In genomic region chr6:98748618-98749017, GRCm38 (mm10) we compare ENCODE assay signal across 17 mouse cellular contexts.
"Had no signal": no experiment of that assay in that cellular context is flagged by ENCODE, and none has a peak within 500 bp of the region (broad histone marks: within the 10 kb centered on the region; RNA-seq: fewer than 3 reads in every experiment).

No protein-coding gene starts in this region.

- H3K27me3 ChIP-seq: limb, embryonic 13.5 days had no signal

- DNase-seq: kidney, adult 18-20 months; kidney, adult 9 months; kidney, postnatal 14 days; kidney, postnatal 4 days; left cerebral cortex, postnatal 4 days; liver, postnatal 0 days; lung, embryonic 14.5 days; lung, postnatal 4 days; midbrain, embryonic 14.5 days; thymus, adult 18-20 months; thymus, postnatal 14 days; thymus, postnatal 4 days had no signal

- H3K4me2 ChIP-seq: limb, embryonic 13.5 days; liver, embryonic 11.5 days; lung, embryonic 14.5 days; midbrain, embryonic 11.5 days had no signal

- H3K9me3 ChIP-seq: limb, embryonic 13.5 days had no signal

- H3K27ac ChIP-seq: limb, embryonic 13.5 days; liver, embryonic 14.5 days had no signal

- H3K4me3 ChIP-seq: limb, embryonic 13.5 days had no signal

- ATAC-seq: liver, postnatal 0 days; lung, postnatal 0 days had no signal

- H3K9ac ChIP-seq: limb, embryonic 13.5 days; liver, embryonic 14.5 days; liver, postnatal 0 days; lung, embryonic 14.5 days had no signal

- H3K36me3 ChIP-seq: limb, embryonic 13.5 days had no signal
